Mouse (Mus musculus) limb, embryonic 12.5 days (tissue): ENCODE measurements around the gene Tsc2. TPM values are rescaled to one million over a fixed set of nuclear protein-coding genes. Genes with fewer than 3 reads are reported as not detected.

Experiments
- ATAC-seq: fragments of 200-750 bp; cut with Nextera tagmentation; 2 replicates; pipeline ENCODE4 v1.8.0; 2017; ENCODE audit warnings: low read depth, moderate TSS enrichment; ENCODE audit not compliant: insufficient number of reproducible peaks, insufficient read depth, low FRiP score, low TSS enrichment
- H3K27ac ChIP-seq: fragments of 300-500 bp; sonication (generic); 2 replicates; pipeline ENCODE4 v1.5.1; 2016; ENCODE audit warnings: mild to moderate bottlenecking, moderate library complexity
- H3K27me3 ChIP-seq: fragments of 300-500 bp; sonication (generic); 2 replicates; pipeline ENCODE4 v1.6.1; 2016; ENCODE audit warnings: mild to moderate bottlenecking, moderate library complexity
- H3K36me3 ChIP-seq: fragments of 300-500 bp; sonication (generic); 2 replicates; pipeline ENCODE4 v1.6.1; 2016; ENCODE audit warnings: mild to moderate bottlenecking, moderate library complexity
- H3K4me1 ChIP-seq: fragments of 300-500 bp; sonication (generic); replicated peaks from 2 replicates; pipeline ENCODE4 v1.6.1; 2016
- H3K4me2 ChIP-seq: fragments of 300-500 bp; sonication (generic); 2 replicates; pipeline ENCODE4 v1.6.1; 2016; ENCODE audit warnings: mild to moderate bottlenecking, moderate library complexity
- H3K4me3 ChIP-seq: fragments of 300-500 bp; sonication (generic); replicated peaks from 2 replicates; pipeline ENCODE4 v1.5.1; 2016; ENCODE audit warnings: mild to moderate bottlenecking
- H3K9ac ChIP-seq: fragments of 300-500 bp; sonication (generic); replicated peaks from 2 replicates; pipeline ENCODE4 v1.6.1; 2016; ENCODE audit warnings: mild to moderate bottlenecking, moderate library complexity
- H3K9me3 ChIP-seq: fragments of 300-500 bp; sonication (generic); 2 replicates; pipeline ENCODE4 v1.6.1; 2016; ENCODE audit warnings: mild to moderate bottlenecking, moderate library complexity
- WGBS: fragments of 180-500 bp; shearing (Covaris S2); methylation state at CpG from one replicate; pipeline ENCODE4 v1.1.7; 2016; 5-methylcytosine and 5-hydroxymethylcytosine counted together
- polyA plus RNA-seq: library from polyadenylated mRNA; unstranded; fragments of >200 nt; fragmentation: Nextera tagmentation; extraction: Ambion mirVana; gene quantifications from 2 replicates; pipeline ENCODE4 v1.2.1, GENCODE M21; 2016

Gene Tsc2
- polyA plus RNA-seq, 1 experiment from 2014 or later, result 68.6 TPM

GRCm38 (mm10) chr17:24590943-24591342 lies 41.5 kb downstream of the Tsc2 start:
- Histone ChIP-seq H3K27me3 (no peaks in the 10 kb centered on the region), H3K4me1 (no peaks in the 10 kb centered on the region), H3K4me2 (no peak overlapping the region), H3K9me3 (no peaks in the 10 kb centered on the region), H3K27ac (no peak overlapping the region), H3K9ac (0 out of 2 replicates have a peak overlapping the region, but pooled peaks have one; percentile 24), H3K4me3 (no peak overlapping the region), H3K36me3 (peaks cover 93% of the 10 kb centered on the region)
- WGBS, result 86% methylated on average over 3 of the region's 3 CpGs
- no peak for ATAC-seq

GRCm38 (mm10) chr17:24586532-24586931 lies 45.9 kb downstream of the Tsc2 start:
- ATAC-seq, result no peak
- Histone ChIP-seq H3K9me3 (no peaks in the 10 kb centered on the region), H3K9ac (no peak overlapping the region), H3K27me3 (no peaks in the 10 kb centered on the region), H3K4me3 (no peak overlapping the region), H3K27ac (no peak overlapping the region), H3K4me2 (no peak overlapping the region), H3K36me3 (peaks cover 91% of the 10 kb centered on the region), H3K4me1 (0 out of 2 replicates have a peak, but pooled peaks cover 4% of the 10 kb centered on the region)
- 94% methylated on average over 4 of the region's 4 CpGs for WGBS

DNA sequence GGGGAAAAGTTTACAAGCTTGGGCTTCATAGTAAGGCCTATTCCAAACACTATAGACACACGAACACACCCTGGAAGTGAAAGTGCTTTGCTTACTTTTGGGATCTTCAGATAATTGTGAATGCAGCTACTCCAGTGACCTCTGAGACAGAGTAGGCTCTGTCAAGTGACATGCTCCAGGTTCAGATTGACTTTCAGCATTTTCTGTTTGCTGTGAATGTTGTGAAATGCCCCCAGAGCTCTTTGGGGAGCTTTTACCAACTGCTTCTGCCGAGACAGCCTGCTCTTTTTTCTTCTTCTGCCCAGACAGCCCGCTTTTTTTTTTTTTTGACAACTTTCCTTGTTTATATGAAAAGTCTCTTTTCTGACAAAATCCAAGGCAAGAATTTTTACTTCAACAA lies 47.9 kb downstream of the Tsc2 start:
- Histone ChIP-seq H3K4me1 (0 out of 2 replicates have a peak, but pooled peaks cover 4% of the 10 kb centered on the region), H3K4me3 (no peak overlapping the region), H3K36me3 (peaks cover 94% of the 10 kb centered on the region), H3K9me3 (no peaks in the 10 kb centered on the region), H3K27ac (no peak overlapping the region), H3K9ac (no peak overlapping the region), H3K27me3 (no peaks in the 10 kb centered on the region), H3K4me2 (no peak overlapping the region)
- ATAC-seq, result no peak
- WGBS, result 72% methylated on average over 3 of the region's 3 CpGs

DNA sequence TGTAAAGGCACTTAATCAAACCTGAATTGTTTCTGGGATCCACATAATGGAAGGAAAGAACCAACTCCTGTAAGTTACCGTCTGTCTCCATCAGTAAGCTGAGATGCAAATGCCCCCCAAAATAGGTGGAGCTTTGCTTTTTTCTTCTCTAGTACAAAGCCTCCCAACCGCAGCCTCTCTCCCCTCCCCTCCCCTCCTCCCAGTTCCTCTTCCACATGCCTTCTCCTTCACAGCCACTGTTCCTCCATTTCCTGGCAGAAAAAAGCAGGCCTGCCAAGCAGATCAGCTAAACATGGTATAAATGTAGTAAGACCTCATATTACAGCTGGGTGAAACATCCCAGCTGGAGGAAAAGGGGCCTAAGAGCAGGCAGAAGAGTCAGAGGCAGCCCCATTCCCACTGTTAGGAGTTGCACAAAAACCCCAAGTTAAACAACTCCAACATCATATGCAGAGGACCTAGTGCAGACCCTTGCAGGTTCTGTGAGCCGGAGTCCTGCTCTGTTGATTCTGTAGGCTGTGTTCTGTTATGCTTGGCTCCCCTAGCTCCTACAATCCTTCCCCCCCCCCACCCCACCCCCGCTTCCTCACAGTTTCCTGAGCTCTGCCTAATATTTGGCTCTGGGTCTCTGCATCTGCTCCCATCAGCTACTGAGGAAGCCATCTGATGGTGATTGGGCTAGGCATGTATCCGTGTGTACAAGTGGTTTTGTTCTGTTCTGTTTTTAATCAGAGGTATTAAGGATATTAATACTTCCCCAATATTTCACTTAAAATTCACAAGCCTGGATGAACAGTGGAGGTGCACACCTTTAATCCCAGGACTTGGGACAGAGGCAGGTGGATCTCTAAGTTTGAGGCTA lies 48.6 kb downstream of the Tsc2 start:
- no peak for ATAC-seq
- no peak overlapping the region for H3K9ac ChIP-seq
- no peak overlapping the region for H3K4me3 ChIP-seq
- peaks cover 96% of the 10 kb centered on the region for H3K36me3 ChIP-seq
- H3K9me3 ChIP-seq, result no peaks in the 10 kb centered on the region
- 0 out of 2 replicates have a peak, but pooled peaks cover 4% of the 10 kb centered on the region for H3K4me1 ChIP-seq
- WGBS, result 71% methylated on average over 5 of the region's 5 CpGs
- H3K27me3 ChIP-seq, result no peaks in the 10 kb centered on the region
- H3K4me2 ChIP-seq, result no peak overlapping the region
- no peak overlapping the region for H3K27ac ChIP-seq

- Histone ChIP-seq H3K9me3 (no peaks in the 10 kb centered on the region), H3K4me2 (no peak overlapping the region), H3K27ac (no peak overlapping the region), H3K4me3 (no peak overlapping the region), H3K9ac (no peak overlapping the region), H3K4me1 (0 out of 2 replicates have a peak, but pooled peaks cover 4% of the 10 kb centered on the region), H3K27me3 (no peaks in the 10 kb centered on the region), H3K36me3 (peaks cover 96% of the 10 kb centered on the region)
- ATAC-seq, result no peak
- WGBS, result 87% methylated on average over 2 of the region's 2 CpGs
Measured at GRCm38 (mm10) chr17:24580287-24580686, 52.1 kb downstream of the Tsc2 start.

- Histone ChIP-seq H3K4me1 (0 out of 2 replicates have a peak, but pooled peaks cover 4% of the 10 kb centered on the region), H3K27me3 (no peaks in the 10 kb centered on the region), H3K27ac (no peak overlapping the region), H3K4me3 (no peak overlapping the region), H3K36me3 (peaks cover 98% of the 10 kb centered on the region), H3K4me2 (no peak overlapping the region), H3K9ac (no peak overlapping the region), H3K9me3 (no peaks in the 10 kb centered on the region)
- no peak for ATAC-seq
- WGBS, result 99% methylated on average over 3 of the region's 3 CpGs
Measured at GRCm38 (mm10) chr17:24579532-24579931, 52.9 kb downstream of the Tsc2 start.

GRCm38 (mm10) chr17:24573811-24574210 lies 58.6 kb downstream of the Tsc2 start:
- no peak for ATAC-seq
- Histone ChIP-seq H3K9ac (no peak overlapping the region), H3K4me3 (no peak overlapping the region), H3K27ac (no peak overlapping the region), H3K4me2 (no peak overlapping the region), H3K36me3 (peaks cover 98% of the 10 kb centered on the region), H3K9me3 (no peaks in the 10 kb centered on the region), H3K27me3 (no peaks in the 10 kb centered on the region), H3K4me1 (no peaks in the 10 kb centered on the region)
- 96% methylated on average over 9 of the region's 9 CpGs for whole genome bisulfite sequencing

GRCm38 (mm10) chr17:24572651-24573245 lies 59.7 kb downstream of the Tsc2 start:
- Histone ChIP-seq H3K27ac (no peak overlapping the region), H3K27me3 (no peaks in the 10 kb centered on the region), H3K36me3 (peaks cover 96% of the 10 kb centered on the region), H3K4me1 (no peaks in the 10 kb centered on the region), H3K4me3 (no peak overlapping the region), H3K4me2 (no peak overlapping the region), H3K9me3 (no peaks in the 10 kb centered on the region), H3K9ac (0 out of 2 replicates have a peak overlapping the region, but pooled peaks have one; percentile 1)
- no peak for ATAC-seq
- WGBS, result 93% methylated on average over 12 of the region's 12 CpGs

GRCm38 (mm10) chr17:24569837-24570236 lies 62.6 kb downstream of the Tsc2 start:
- H3K36me3 ChIP-seq, result peaks cover 95% of the 10 kb centered on the region
- H3K27ac ChIP-seq, result no peak overlapping the region
- H3K27me3 ChIP-seq, result no peaks in the 10 kb centered on the region
- H3K9me3 ChIP-seq, result no peaks in the 10 kb centered on the region
- H3K4me2 ChIP-seq, result no peak overlapping the region
- H3K4me3 ChIP-seq, result no peak overlapping the region
- peaks cover 4% of the 10 kb centered on the region; the same call in 1 of the 2 replicates for H3K4me1 ChIP-seq
- H3K9ac ChIP-seq, result no peak overlapping the region
- ATAC-seq, result no peak
- 93% methylated on average over 4 of the region's 4 CpGs for WGBS

- WGBS, result 84% methylated on average over 8 of the region's 8 CpGs
- peaks cover 78% of the 10 kb centered on the region for H3K36me3 ChIP-seq
- no peak overlapping the region for H3K27ac ChIP-seq
- H3K4me3 ChIP-seq, result no peak overlapping the region
- H3K27me3 ChIP-seq, result no peaks in the 10 kb centered on the region
- H3K9me3 ChIP-seq, result no peaks in the 10 kb centered on the region
- H3K4me2 ChIP-seq, result no peak overlapping the region
- peaks cover 4% of the 10 kb centered on the region; the same call in 1 of the 2 replicates for H3K4me1 ChIP-seq
- no peak for ATAC-seq
- H3K9ac ChIP-seq, result no peak overlapping the region
Measured at GRCm38 (mm10) chr17:24567034-24567779, 65.2 kb downstream of the Tsc2 start.

GRCm38 (mm10) chr17:24565792-24566191 lies 66.6 kb downstream of the Tsc2 start:
- Histone ChIP-seq H3K9ac (no peak overlapping the region), H3K4me2 (no peak overlapping the region), H3K27ac (no peak overlapping the region), H3K36me3 (peaks cover 64% of the 10 kb centered on the region), H3K4me3 (no peak overlapping the region), H3K4me1 (peaks cover 4% of the 10 kb centered on the region; the same call in 1 of the 2 replicates), H3K27me3 (no peaks in the 10 kb centered on the region), H3K9me3 (no peaks in the 10 kb centered on the region)
- ATAC-seq, result no peak
- 85% methylated on average over 3 of the region's 3 CpGs for WGBS
